Mouse (Mus musculus) brain, embryonic 14.5 days (tissue): ENCODE measurements at regions not wholly inside any gene's neighbourhood (a gene's known extent, or its start where the extent isn't known, plus 50 kb on each side); places are given as distances from the start of the nearest gene placed in this dataset.

ENCODE experiments used
- CTCF ChIP-seq: fragments of 200-500 bp; IDR thresholded peaks from 2 replicates; pipeline ENCODE4 v1.5.1; 2012; ENCODE audit warnings: inconsistent platforms, mild to moderate bottlenecking, moderate library complexity, borderline replicate concordance; ENCODE audit not compliant: insufficient read depth, insufficient read length; ENCODE audit errors: extremely low read depth
- POLR2A ChIP-seq: fragments of 200-500 bp; IDR thresholded peaks from 2 replicates; pipeline ENCODE4 v1.6.1; 2012; ENCODE audit warnings: mild to moderate bottlenecking, inconsistent platforms, borderline replicate concordance; ENCODE audit not compliant: poor library complexity, insufficient read depth, insufficient read length, severe bottlenecking; ENCODE audit errors: extremely low read depth

DNA sequence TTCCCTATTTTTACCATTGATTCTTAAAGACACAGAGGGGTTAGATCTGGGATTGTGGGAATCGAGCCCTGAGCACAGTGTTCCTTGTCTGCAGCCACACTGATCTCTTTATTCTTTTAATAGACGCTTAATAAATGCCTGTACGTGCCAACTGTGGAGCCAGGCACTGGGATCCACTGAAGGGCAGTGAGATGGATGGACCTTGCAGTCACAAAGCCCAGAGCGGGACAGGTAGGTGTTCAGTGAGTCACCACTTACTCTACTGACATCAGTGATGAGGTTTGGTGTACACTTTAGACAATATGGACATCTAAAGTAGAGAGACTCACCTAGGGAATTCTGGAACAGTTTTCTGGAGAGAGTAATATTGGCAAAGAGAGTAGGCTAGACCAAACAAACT is 56.8 kb upstream of the Cnih3 start:
- no peak for TF ChIP-seq POLR2A
- TF ChIP-seq CTCF: no peak
